Mouse (Mus musculus): ENCODE measurements around the gene Spib.

Gene Spib

GRCm38 (mm10) chr7:44531946-44532732 lies at the start of gene Spib:
Gene Spib (minus strand): TSS chr7:44532071.
- DNase-seq (ENCODE audit: low spot score in 2 of 2), result no peak

- no peak for DNase-seq (ENCODE audit: low spot score in 2 of 2)
Measured at GRCm38 (mm10) chr7:44581637-44582036, 49.8 kb upstream of the Spib start.

GRCm38 (mm10) chr7:44576333-44576844 lies 44.5 kb upstream of the Spib start:
- DNase-seq (ENCODE audit: low spot score in 2 of 2), result no peak

- DNase-seq (ENCODE audit: low spot score in 2 of 2), result no peak
Measured at GRCm38 (mm10) chr7:44572956-44573484, 41.1 kb upstream of the Spib start.

- DNase-seq (ENCODE audit: low spot score in 2 of 2), result no peak
Measured at GRCm38 (mm10) chr7:44572213-44572701, 40.4 kb upstream of the Spib start, which contains the start of gene Napsa. Gene Napsa (plus strand): TSS chr7:44572380.

- no peak for DNase-seq (ENCODE audit: low spot score in 2 of 2)
Measured at GRCm38 (mm10) chr7:44571811-44572210, 39.9 kb upstream of the Spib start.

- no peak for DNase-seq (ENCODE audit: low spot score in 2 of 2)
Measured at GRCm38 (mm10) chr7:44570989-44571388, 39.1 kb upstream of the Spib start.

- DNase-seq (ENCODE audit: low spot score in 2 of 2), result no peak
Measured at GRCm38 (mm10) chr7:44568803-44569202, 36.9 kb upstream of the Spib start.

- DNase-seq (ENCODE audit: low spot score in 2 of 2), result no peak
Measured at GRCm38 (mm10) chr7:44565414-44565813, 33.5 kb upstream of the Spib start.

- no peak for DNase-seq (ENCODE audit: low spot score in 2 of 2)
Measured at GRCm38 (mm10) chr7:44564486-44564885, 32.6 kb upstream of the Spib start.

- DNase-seq (ENCODE audit: low spot score in 2 of 2), result no peak
Measured at GRCm38 (mm10) chr7:44563284-44563683, 31.4 kb upstream of the Spib start.

GRCm38 (mm10) chr7:44560435-44561400 lies 28.8 kb upstream of the Spib start:
- peak; percentile 48 to 79 for DNase-seq (ENCODE audit: low spot score in 2 of 2)

- DNase-seq (ENCODE audit: low spot score in 2 of 2), result no peak
Measured at GRCm38 (mm10) chr7:44557629-44558028, 25.8 kb upstream of the Spib start.

- peak; percentile 88 to 91 for DNase-seq (ENCODE audit: low spot score in 2 of 2)
Measured at GRCm38 (mm10) chr7:44553826-44554225, 22.0 kb upstream of the Spib start, which contains the start of gene Nr1h2. Gene Nr1h2 (minus strand): TSS chr7:44553951.

GRCm38 (mm10) chr7:44553196-44553764 lies 21.4 kb upstream of the Spib start:
- peak in 1 of 2 experiments; percentile 52 for DNase-seq (ENCODE audit: low spot score in 2 of 2)

- DNase-seq (ENCODE audit: low spot score in 2 of 2), result no peak
Measured at GRCm38 (mm10) chr7:44552141-44552908, 20.5 kb upstream of the Spib start.

GRCm38 (mm10) chr7:44551731-44552130 lies 19.9 kb upstream of the Spib start:
- no peak for DNase-seq (ENCODE audit: low spot score in 2 of 2)

GRCm38 (mm10) chr7:44551301-44551700 lies 19.4 kb upstream of the Spib start:
- no peak for DNase-seq (ENCODE audit: low spot score in 2 of 2)

- no peak for DNase-seq (ENCODE audit: low spot score in 2 of 2)
Measured at GRCm38 (mm10) chr7:44550409-44550678, 18.5 kb upstream of the Spib start.

- no peak for DNase-seq (ENCODE audit: low spot score in 2 of 2)
Measured at GRCm38 (mm10) chr7:44549621-44550408, 17.9 kb upstream of the Spib start.

Data from frontal cortex, postnatal 14 days (tissue).